Mouse (Mus musculus): ENCODE measurements at regions not wholly inside any gene's neighbourhood (a gene's known extent, or its start where the extent isn't known, plus 50 kb on each side); places are given as distances from the start of the nearest gene placed in this dataset.

DNA sequence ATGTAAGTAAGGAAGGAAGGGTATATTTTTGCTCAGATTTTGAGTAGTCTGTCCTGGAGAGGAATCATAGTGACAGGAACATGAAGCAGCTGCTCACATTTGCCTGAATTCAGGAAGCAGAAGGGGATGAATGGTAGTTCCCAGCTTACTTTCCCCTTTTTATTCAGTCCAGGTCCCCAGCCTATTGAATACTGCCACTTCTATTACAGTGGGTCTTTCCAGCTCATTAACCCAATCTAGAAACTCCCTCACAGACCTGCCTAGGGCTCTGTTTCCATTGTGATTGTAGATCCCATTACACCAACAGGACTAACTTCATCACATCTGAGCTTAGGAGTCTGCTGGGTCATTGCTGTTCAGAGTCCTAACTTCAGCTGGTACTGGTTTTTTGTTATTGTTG is 872.3 kb downstream of the Cntnap5b start:
- Histone ChIP-seq H3K4me2 (no peak overlapping the region), H3K4me3 (replicated peaks) (no peak overlapping the region), H3K27ac (no peak overlapping the region), H3K9me3 (no peaks in the 10 kb centered on the region), H3K27me3 (replicated peaks) (no peaks in the 10 kb centered on the region), H3K9ac (no peak overlapping the region), H3K4me1 (no peaks in the 10 kb centered on the region), H3K36me3 (no peaks in the 10 kb centered on the region)
- no peak for ATAC-seq (ENCODE audit: insufficient read depth, low FRiP score, low read depth)

DNA sequence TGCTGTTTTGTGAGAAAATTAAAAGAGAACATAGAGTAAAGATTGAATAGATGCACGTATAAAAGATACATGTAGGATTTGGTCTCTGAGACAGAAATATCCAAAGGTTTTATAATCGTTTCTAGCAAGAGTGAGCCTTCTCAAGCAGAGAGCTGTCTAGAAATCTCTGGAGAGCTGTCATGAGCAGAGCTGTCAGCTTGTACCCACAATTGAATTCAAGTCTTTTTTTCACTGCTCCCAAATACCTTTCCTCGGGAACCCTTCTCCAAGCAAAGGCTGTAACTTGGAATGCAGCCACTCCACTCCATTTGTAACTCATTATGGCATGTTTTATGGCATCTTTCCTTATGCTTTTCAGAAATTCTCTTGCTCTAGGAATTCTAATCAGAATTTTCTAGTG is 888.3 kb downstream of the Cntnap5b start:
- H3K36me3 ChIP-seq = no peaks in the 10 kb centered on the region
- no peaks in the 10 kb centered on the region for H3K4me1 ChIP-seq
- no peak overlapping the region for H3K4me3 ChIP-seq (replicated peaks)
- ATAC-seq (ENCODE audit: insufficient read depth, low FRiP score, low read depth) = no peak
- no peaks in the 10 kb centered on the region for H3K9me3 ChIP-seq
- H3K27me3 ChIP-seq (replicated peaks) = no peaks in the 10 kb centered on the region
- H3K27ac ChIP-seq = no peak overlapping the region
- H3K4me2 ChIP-seq = no peak overlapping the region
- H3K9ac ChIP-seq = no peak overlapping the region
- WGBS = 65% methylated on average over 3 of the region's 3 CpGs

DNA sequence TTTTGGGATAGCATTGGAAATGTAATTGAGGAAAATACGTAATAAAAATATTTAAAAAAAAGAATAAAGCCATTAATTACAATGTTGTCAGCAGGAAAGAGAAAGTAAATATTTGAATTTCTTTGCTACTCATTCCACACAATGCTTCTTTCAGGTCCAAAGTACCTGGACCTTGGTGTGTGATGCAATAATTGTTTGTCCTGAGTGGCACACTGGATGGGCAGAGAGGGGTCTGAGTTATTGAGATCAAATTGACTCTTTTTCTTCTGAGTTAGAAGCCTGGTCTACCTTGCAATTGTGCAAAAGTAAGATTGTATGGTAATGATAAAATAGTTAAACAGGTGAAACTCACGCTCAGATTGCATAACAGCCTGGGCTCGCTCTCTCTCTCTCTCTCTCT is 934.3 kb downstream of the Cntnap5b start:
- H3K4me1 ChIP-seq = no peaks in the 10 kb centered on the region
- no peaks in the 10 kb centered on the region for H3K9me3 ChIP-seq
- WGBS = 74% methylated on average over 3 of the region's 3 CpGs
- H3K4me2 ChIP-seq = no peak overlapping the region
- H3K36me3 ChIP-seq = no peaks in the 10 kb centered on the region
- no peak overlapping the region for H3K4me3 ChIP-seq (replicated peaks)
- H3K27me3 ChIP-seq (replicated peaks) = no peaks in the 10 kb centered on the region
- H3K27ac ChIP-seq = no peak overlapping the region
- ATAC-seq (ENCODE audit: insufficient read depth, low FRiP score, low read depth) = 0 out of 2 replicates have a peak, but pooled peaks have one; percentile 27
- H3K9ac ChIP-seq = no peak overlapping the region

All from stomach, embryonic 15.5 days (tissue).